Mouse (Mus musculus): ENCODE results near the gene Tln2. TPM values are rescaled to one million over a fixed set of nuclear protein-coding genes. Genes with fewer than 3 reads are reported as not detected.

The Tln2 gene
- total RNA-seq, 2 experiments from 2014 or later = 86.0 to 96.7 TPM

- intact Hi-C loops (cut with DNase I) = no loop called here
- DNase-seq = no peak
These were observed 322.5 kb downstream of the Tln2 start for GRCm38 (mm10) chr9:67236987-67237386.

GRCm38 (mm10) chr9:67235441-67236217 lies 323.9 kb downstream of the Tln2 start:
- no peak for DNase-seq
- intact Hi-C loops (cut with DNase I) = no loop called here

DNA sequence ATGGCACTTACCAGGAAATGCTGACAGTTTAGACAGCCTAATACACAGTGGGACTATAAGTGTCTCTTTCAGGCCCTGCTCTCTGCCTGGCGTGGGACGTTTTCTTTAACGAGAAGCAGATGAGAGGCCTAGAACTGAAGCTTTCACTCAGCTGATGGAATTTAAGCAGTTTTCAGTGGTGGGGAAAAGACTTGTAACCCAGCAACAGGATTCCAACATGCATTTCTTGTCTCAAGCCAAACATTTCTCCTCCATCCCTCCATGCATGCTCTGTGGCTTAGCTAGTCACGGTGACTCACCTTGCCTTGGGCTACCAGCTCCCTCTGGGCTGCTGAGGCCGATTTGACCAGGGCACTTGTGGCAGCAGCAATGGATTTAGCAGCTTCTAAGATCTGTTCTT lies 330.5 kb downstream of the Tln2 start:
- DNase-seq = no peak
- intact Hi-C loops (cut with DNase I) = no loop called here

GRCm38 (mm10) chr9:67220388-67220787 lies 339.1 kb downstream of the Tln2 start:
- intact Hi-C loops (cut with DNase I) = no loop called here
- DNase-seq = peak in 1 of 2 experiments; percentile 48

- DNase-seq = no peak
These were observed 341.5 kb downstream of the Tln2 start for GRCm38 (mm10) chr9:67218001-67218400.

DNA sequence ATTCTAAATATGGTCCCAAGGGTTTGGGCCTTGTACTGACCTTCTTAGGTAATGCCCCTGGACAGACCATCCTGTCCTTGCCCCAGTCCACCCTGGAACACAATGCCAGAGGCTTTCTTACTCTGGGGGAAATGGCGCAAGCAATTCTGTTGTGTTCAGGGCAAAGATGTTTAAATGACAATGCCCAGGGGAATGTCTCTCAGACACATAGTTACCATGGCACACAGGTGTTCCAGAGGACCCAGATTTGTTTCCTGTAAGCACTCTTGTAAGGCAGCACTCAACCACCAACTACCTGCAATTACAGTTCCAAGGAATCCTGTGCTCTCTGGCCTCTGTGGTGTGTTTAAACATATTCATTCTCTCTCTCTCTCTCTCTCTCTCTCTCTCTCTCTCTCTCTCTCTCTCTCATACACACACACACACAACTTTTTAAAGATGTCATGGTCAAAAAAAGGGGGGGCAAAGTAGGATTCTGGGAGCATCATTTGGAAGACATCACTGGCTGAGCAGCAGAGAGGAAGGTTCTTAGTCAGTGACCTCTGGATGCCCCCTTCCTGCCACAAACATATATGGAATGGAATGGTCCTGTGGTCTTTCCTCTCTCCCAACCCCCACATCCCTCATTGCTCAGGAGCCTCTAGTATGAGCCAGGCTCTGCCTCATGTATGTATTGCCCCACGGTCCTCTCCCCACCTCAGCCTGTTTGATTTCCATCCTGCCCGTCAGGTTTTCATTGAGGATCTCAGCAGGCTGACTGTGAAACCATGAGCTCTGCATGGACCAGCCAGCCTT lies 345.1 kb downstream of the Tln2 start:
- intact Hi-C loops (cut with DNase I) = loop anchor here (2.0 to 5.0 kb wide), 2 partner anchors 52 to 166 kb away; partner anchors contain the start of gene Tpm1
- DNase-seq = no peak

More at GRCm38 (mm10) chr9:67218001-67218400, 341.5 kb downstream of the Tln2 start:
- intact Hi-C loops (cut with DNase I) = loop anchor here (5.0 kb wide), 1 partner anchor 54 kb away; no protein-coding TSS in a partner anchor

GRCm38 (mm10) chr9:67213275-67213674 lies 346.2 kb downstream of the Tln2 start:
- DNase-seq = peak; percentile 91 to 93
- intact Hi-C loops (cut with DNase I) = loop anchor here (1.0 to 5.0 kb wide), 2 partner anchors 51 to 212 kb away; no protein-coding TSS in a partner anchor

GRCm38 (mm10) chr9:67211220-67211619 lies 348.3 kb downstream of the Tln2 start:
- intact Hi-C loops (cut with DNase I) = loop anchor here (5.0 kb wide), 1 partner anchor 49 kb away; no protein-coding TSS in a partner anchor
- DNase-seq = no peak

GRCm38 (mm10) chr9:67209451-67209850 lies 350.1 kb downstream of the Tln2 start:
- intact Hi-C loops (cut with DNase I) = no loop called here
- DNase-seq = no peak

- intact Hi-C loops (cut with DNase I) = no loop called here
- DNase-seq = no peak
These were observed 351.1 kb downstream of the Tln2 start for GRCm38 (mm10) chr9:67208420-67208819.

- intact Hi-C loops (cut with DNase I) = no loop called here
- no peak for DNase-seq
These were observed 354.3 kb downstream of the Tln2 start for GRCm38 (mm10) chr9:67205175-67205574.

- no peak for DNase-seq
- intact Hi-C loops (cut with DNase I) = no loop called here
These were observed 362.9 kb downstream of the Tln2 start for GRCm38 (mm10) chr9:67196609-67197008.

GRCm38 (mm10) chr9:67195306-67195705 lies 364.2 kb downstream of the Tln2 start:
- intact Hi-C loops (cut with DNase I) = no loop called here
- DNase-seq = no peak

DNA sequence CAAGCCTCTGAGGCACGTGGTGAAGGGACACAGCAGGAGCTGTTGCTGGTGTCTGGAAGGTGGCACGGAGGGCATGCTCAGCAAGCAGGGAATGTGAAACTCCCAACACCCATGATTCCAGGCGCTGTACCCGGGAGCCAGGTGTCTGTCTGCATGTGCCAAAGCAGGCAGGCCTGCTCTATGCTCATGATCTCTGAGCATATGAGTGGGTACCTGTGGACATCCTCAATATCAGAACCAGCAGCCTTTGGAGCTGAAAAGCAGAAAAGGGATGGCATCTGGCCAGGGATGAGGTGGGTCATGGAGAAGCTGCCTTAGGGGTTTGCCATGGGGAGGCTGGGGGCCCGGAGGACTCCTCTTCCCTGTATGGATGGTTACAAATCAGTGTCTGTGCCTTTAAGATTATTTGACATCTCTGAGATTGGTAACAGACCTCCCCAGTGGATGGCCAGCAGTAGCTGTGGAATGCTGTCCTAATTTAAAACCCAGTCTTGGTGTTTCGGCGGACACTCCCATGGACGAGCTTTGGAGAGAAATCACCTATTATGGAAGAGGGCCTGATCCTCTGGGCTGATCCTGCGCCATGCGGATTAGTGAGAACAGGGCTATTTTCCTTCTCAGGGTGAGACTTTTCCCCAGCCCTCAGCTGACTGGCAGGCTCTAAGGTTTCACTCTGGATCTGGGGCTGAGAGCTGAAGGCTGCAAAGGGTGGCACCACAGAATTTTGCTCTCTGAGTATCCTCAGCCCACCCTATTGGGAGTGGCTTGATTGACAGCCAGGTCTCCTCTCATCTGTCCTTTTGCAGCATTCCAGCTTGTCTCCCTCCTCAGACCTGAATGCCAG lies 367.8 kb downstream of the Tln2 start:
- peak; percentile 72 to 75 for DNase-seq
- intact Hi-C loops (cut with DNase I) = loop anchor here (1.0 kb wide), 1 partner anchor 27 kb away; no protein-coding TSS in a partner anchor

- DNase-seq = no peak
- intact Hi-C loops (cut with DNase I) = no loop called here
These were observed 371.8 kb downstream of the Tln2 start for GRCm38 (mm10) chr9:67187686-67188085.

- DNase-seq = no peak
- intact Hi-C loops (cut with DNase I) = no loop called here
These were observed 372.3 kb downstream of the Tln2 start for GRCm38 (mm10) chr9:67187182-67187581.

- DNase-seq = no peak
- intact Hi-C loops (cut with DNase I) = no loop called here
These were observed 374.9 kb downstream of the Tln2 start for GRCm38 (mm10) chr9:67184556-67184955.

DNA sequence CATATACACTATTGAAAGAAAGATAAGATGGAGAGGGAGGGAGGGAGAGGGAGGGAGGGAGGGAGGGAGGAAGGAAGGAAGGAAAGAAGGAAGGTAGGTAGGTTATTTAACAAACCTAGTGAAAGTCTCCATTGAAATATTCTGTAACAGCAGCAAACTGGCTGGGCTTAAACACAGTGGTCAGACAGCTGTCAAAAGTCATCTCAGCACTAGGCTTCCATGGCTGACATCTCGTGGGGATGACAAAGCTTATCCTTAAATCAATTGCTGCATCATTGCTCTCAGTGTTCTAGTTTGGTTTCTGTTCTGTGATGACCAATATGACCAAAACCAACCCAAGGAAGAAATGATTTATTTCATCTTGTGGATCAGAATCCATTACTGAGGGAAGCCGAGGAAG lies 376.0 kb downstream of the Tln2 start:
- intact Hi-C loops (cut with DNase I) = no loop called here

DNA sequence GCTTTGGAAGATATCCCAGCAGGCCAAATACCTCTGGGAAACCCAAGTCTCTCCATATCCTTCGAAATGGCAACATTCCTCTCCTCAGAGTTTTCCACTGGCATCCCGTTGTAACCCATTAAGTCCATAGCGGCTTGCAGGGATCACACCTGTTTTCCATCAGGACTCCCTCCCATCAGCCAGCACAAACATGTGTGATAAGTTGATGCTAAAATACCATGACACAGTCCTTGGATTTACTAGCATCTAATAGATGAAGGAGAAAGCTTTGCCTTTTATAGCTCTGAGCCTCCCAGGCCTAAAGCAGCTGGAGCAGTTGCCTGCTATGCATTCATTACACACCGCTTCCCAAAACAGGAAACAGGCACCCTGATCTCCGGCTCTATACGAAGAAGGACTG lies 377.5 kb downstream of the Tln2 start:
- intact Hi-C loops (cut with DNase I) = no loop called here
- no peak for DNase-seq

More for the DNA sequence above, 376.0 kb downstream of the Tln2 start:
- no peak for DNase-seq

DNA sequence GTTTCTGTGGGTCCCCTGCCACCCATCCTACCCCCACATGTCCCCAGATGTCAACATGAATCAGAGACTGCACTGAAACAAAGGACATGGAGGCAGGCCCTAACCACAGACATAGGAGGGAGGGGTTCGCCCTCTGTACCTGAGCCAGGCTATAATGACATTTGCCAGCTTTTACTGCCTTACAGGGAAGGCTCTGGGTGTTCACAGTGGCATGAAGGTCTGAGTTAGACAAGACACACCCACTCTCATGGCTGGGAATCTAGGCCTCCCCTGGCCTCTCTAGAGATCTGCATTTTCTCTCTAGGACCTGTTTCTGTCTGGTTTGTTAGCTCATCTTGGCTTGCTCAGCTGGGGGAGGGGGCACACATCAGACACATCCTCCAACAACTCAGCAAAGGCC lies 380.8 kb downstream of the Tln2 start:
- DNase-seq = no peak
- intact Hi-C loops (cut with DNase I) = no loop called here

GRCm38 (mm10) chr9:67178203-67178602 lies 381.3 kb downstream of the Tln2 start:
- no peak for DNase-seq
- intact Hi-C loops (cut with DNase I) = no loop called here
